Mouse (Mus musculus): ENCODE results near the gene Fgr. TPM values are rescaled to one million over a fixed set of nuclear protein-coding genes. Genes with fewer than 3 reads are reported as not detected.

The Fgr gene
- total and polyA plus RNA-seq, 3 experiments = 0.05 TPM; not detected in 2

GRCm38 (mm10) chr4:132945261-132946046, 28.4 kb upstream of the Fgr start:
- peak; percentile 60 for DNase-seq (ENCODE audit: low spot score)

GRCm38 (mm10) chr4:132946047-132947001, 27.6 kb upstream of the Fgr start:
- Histone ChIP-seq H3K4me1 (ENCODE audit: insufficient read depth, low read depth, low read length) (peaks cover 15% of the 10 kb centered on the region), H3K36me3 (replicated peaks) (no peaks in the 10 kb centered on the region), H3K27me3 (ENCODE audit: insufficient read depth, low read length) (peaks cover 56% of the 10 kb centered on the region), H3K4me3 (ENCODE audit: low read depth, low read length) (no peak overlapping the region), H3K9me3 (replicated peaks) (no peaks in the 10 kb centered on the region)
- TF ChIP-seq TAL1 (conservative IDR thresholded peaks at IDR 0.05; ENCODE audit: low read depth, low read length) (no peak), POLR2AphosphoS5 (IDR thresholded peaks at IDR 0.05; ENCODE audit: insufficient replicate concordance, low read depth, low read length) (no peak), GATA1 (IDR thresholded peaks at IDR 0.05; ENCODE audit: borderline replicate concordance, low read length) (no peak)
- no peak for DNase-seq (ENCODE audit: low spot score)
- no peak for ATAC-seq (ENCODE audit: extremely low read depth, insufficient number of reproducible peaks, low FRiP score, poor library complexity, severe bottlenecking)

More at GRCm38 (mm10) chr4:132945261-132946046, 28.4 kb upstream of the Fgr start:
- H3K36me3 ChIP-seq (replicated peaks) = no peaks in the 10 kb centered on the region
- peaks cover 59% of the 10 kb centered on the region for H3K27me3 ChIP-seq (ENCODE audit: insufficient read depth, low read length)
- TF ChIP-seq POLR2AphosphoS5 (IDR thresholded peaks at IDR 0.05; ENCODE audit: insufficient replicate concordance, low read depth, low read length) (no peak), CTCF (IDR thresholded peaks at IDR 0.05; ENCODE audit: low read depth, low read length) (peak; percentile 96)
- peak; percentile 63; the same call in 1 of the 2 replicates for ATAC-seq (ENCODE audit: extremely low read depth, insufficient number of reproducible peaks, low FRiP score, poor library complexity, severe bottlenecking)
- no peak overlapping the region for H3K4me3 ChIP-seq (ENCODE audit: low read depth, low read length)
- H3K9me3 ChIP-seq (replicated peaks) = no peaks in the 10 kb centered on the region
- H3K4me1 ChIP-seq (ENCODE audit: insufficient read depth, low read depth, low read length) = peaks cover 15% of the 10 kb centered on the region

- DNase-seq (ENCODE audit: low spot score) = no peak
- Histone ChIP-seq H3K4me3 (ENCODE audit: low read depth, low read length) (no peak overlapping the region), H3K9me3 (replicated peaks) (no peaks in the 10 kb centered on the region), H3K4me1 (ENCODE audit: insufficient read depth, low read depth, low read length) (peaks cover 15% of the 10 kb centered on the region), H3K27me3 (ENCODE audit: insufficient read depth, low read length) (peaks cover 62% of the 10 kb centered on the region), H3K36me3 (replicated peaks) (no peaks in the 10 kb centered on the region)
- no peak for ATAC-seq (ENCODE audit: extremely low read depth, insufficient number of reproducible peaks, low FRiP score, poor library complexity, severe bottlenecking)
- no peak for TF ChIP-seq GATA2 (IDR thresholded peaks at IDR 0.05; ENCODE audit: borderline replicate concordance, low read depth, low read length)
- TF ChIP-seq POLR2AphosphoS5 (IDR thresholded peaks at IDR 0.05; ENCODE audit: insufficient replicate concordance, low read depth, low read length) = no peak
- no peak for TF ChIP-seq GATA1 (IDR thresholded peaks at IDR 0.05; ENCODE audit: borderline replicate concordance, low read length)
- no peak for TF ChIP-seq CTCF (IDR thresholded peaks at IDR 0.05; ENCODE audit: low read depth, low read length)
- no peak for TF ChIP-seq TAL1 (conservative IDR thresholded peaks at IDR 0.05; ENCODE audit: low read depth, low read length)
Measured at GRCm38 (mm10) chr4:132949882-132950532, 23.9 kb upstream of the Fgr start.

- ATAC-seq (ENCODE audit: extremely low read depth, insufficient number of reproducible peaks, low FRiP score, poor library complexity, severe bottlenecking) = no peak
- H3K4me1 ChIP-seq (ENCODE audit: insufficient read depth, low read depth, low read length) = peaks cover 10% of the 10 kb centered on the region
Measured at GRCm38 (mm10) chr4:132950999-132951398, 22.9 kb upstream of the Fgr start.

GRCm38 (mm10) chr4:132954530-132955394, 19.1 kb upstream of the Fgr start:
- H3K9me3 ChIP-seq (replicated peaks) = no peaks in the 10 kb centered on the region
- no peak overlapping the region for H3K4me3 ChIP-seq (ENCODE audit: low read depth, low read length)
- no peak for TF ChIP-seq POLR2AphosphoS5 (IDR thresholded peaks at IDR 0.05; ENCODE audit: insufficient replicate concordance, low read depth, low read length)
- TF ChIP-seq GATA2 (IDR thresholded peaks at IDR 0.05; ENCODE audit: borderline replicate concordance, low read depth, low read length) = no peak
- TF ChIP-seq TAL1 (conservative IDR thresholded peaks at IDR 0.05; ENCODE audit: low read depth, low read length) = no peak
- no peak for TF ChIP-seq CTCF (IDR thresholded peaks at IDR 0.05; ENCODE audit: low read depth, low read length)
- TF ChIP-seq GATA1 (IDR thresholded peaks at IDR 0.05; ENCODE audit: borderline replicate concordance, low read length) = no peak
- no peaks in the 10 kb centered on the region for H3K36me3 ChIP-seq (replicated peaks)
- DNase-seq (ENCODE audit: low spot score) = no peak
- H3K27me3 ChIP-seq (ENCODE audit: insufficient read depth, low read length) = peaks cover 48% of the 10 kb centered on the region
- H3K4me1 ChIP-seq (ENCODE audit: insufficient read depth, low read depth, low read length) = peaks cover 5% of the 10 kb centered on the region; the same call in 1 of the 2 replicates
- ATAC-seq (ENCODE audit: extremely low read depth, insufficient number of reproducible peaks, low FRiP score, poor library complexity, severe bottlenecking) = no peak

More at GRCm38 (mm10) chr4:132950999-132951398, 22.9 kb upstream of the Fgr start:
- Histone ChIP-seq H3K4me3 (ENCODE audit: low read depth, low read length) (no peak overlapping the region), H3K36me3 (replicated peaks) (no peaks in the 10 kb centered on the region), H3K27me3 (ENCODE audit: insufficient read depth, low read length) (peaks cover 66% of the 10 kb centered on the region), H3K9me3 (replicated peaks) (no peaks in the 10 kb centered on the region)
- DNase-seq (ENCODE audit: low spot score) = no peak
- TF ChIP-seq GATA2 (IDR thresholded peaks at IDR 0.05; ENCODE audit: borderline replicate concordance, low read depth, low read length) (no peak), CTCF (IDR thresholded peaks at IDR 0.05; ENCODE audit: low read depth, low read length) (no peak), TAL1 (conservative IDR thresholded peaks at IDR 0.05; ENCODE audit: low read depth, low read length) (no peak), GATA1 (IDR thresholded peaks at IDR 0.05; ENCODE audit: borderline replicate concordance, low read length) (no peak), POLR2AphosphoS5 (IDR thresholded peaks at IDR 0.05; ENCODE audit: insufficient replicate concordance, low read depth, low read length) (no peak)

Measured in G1E (cell line).